Mouse (Mus musculus) cerebellum, adult 8-10 months (tissue): ENCODE measurements around the gene Angel2.
"Not testable (repeated sequence)": the region's sequence is repeated elsewhere in the genome, so short reads cannot be mapped to it uniquely, and the experiment has no call there.

Source experiments
- DNase-seq: peaks from one replicate; pipeline ENCODE4 v3.0.0; 2022

Gene Angel2

GRCm38 (mm10) chr1:190924812-190925211 is at the start of gene Angel2:
Gene Angel2, plus strand, starts transcription at chr1:190925112.
- DNase-seq, result not testable (repeated sequence)

GRCm38 (mm10) chr1:190875751-190876150 is 49.2 kb upstream of the Angel2 start:
- DNase-seq, result no peak

GRCm38 (mm10) chr1:190880638-190881037 is 44.3 kb upstream of the Angel2 start:
- DNase-seq, result no peak

- DNase-seq, result peak; percentile 48
Measured at GRCm38 (mm10) chr1:190881422-190881821, 43.5 kb upstream of the Angel2 start.

- no peak for DNase-seq
Measured at GRCm38 (mm10) chr1:190886014-190886413, 38.9 kb upstream of the Angel2 start.

- DNase-seq, result no peak
Measured at GRCm38 (mm10) chr1:190888031-190888430, 36.9 kb upstream of the Angel2 start.

- no peak for DNase-seq
Measured at GRCm38 (mm10) chr1:190888646-190889045, 36.3 kb upstream of the Angel2 start.

- no peak for DNase-seq
Measured at GRCm38 (mm10) chr1:190893559-190894167, 31.2 kb upstream of the Angel2 start.

- DNase-seq, result no peak
Measured at GRCm38 (mm10) chr1:190898186-190898585, 26.7 kb upstream of the Angel2 start.

GRCm38 (mm10) chr1:190898899-190899575 is 25.9 kb upstream of the Angel2 start:
- DNase-seq, result no peak

- DNase-seq, result no peak
Measured at GRCm38 (mm10) chr1:190901082-190901481, 23.8 kb upstream of the Angel2 start.

GRCm38 (mm10) chr1:190904136-190904535 is 20.8 kb upstream of the Angel2 start:
- no peak for DNase-seq

- no peak for DNase-seq
Measured at GRCm38 (mm10) chr1:190904714-190905113, 20.2 kb upstream of the Angel2 start.

- DNase-seq, result no peak
Measured at GRCm38 (mm10) chr1:190910836-190911235, 14.1 kb upstream of the Angel2 start.

GRCm38 (mm10) chr1:190911415-190912123 is 13.3 kb upstream of the Angel2 start, which contains the start of gene Rps6kc1:
Gene Rps6kc1, minus strand, starts transcription at chr1:190911770.
- peak; percentile 76 for DNase-seq

GRCm38 (mm10) chr1:190912623-190913022 is 12.3 kb upstream of the Angel2 start:
- no peak for DNase-seq

GRCm38 (mm10) chr1:190918938-190919337 is 6.0 kb upstream of the Angel2 start:
- no peak for DNase-seq

GRCm38 (mm10) chr1:190919725-190920469 is 5.0 kb upstream of the Angel2 start:
- no peak for DNase-seq

- DNase-seq, result no peak
Measured at GRCm38 (mm10) chr1:190927311-190927710, 2.4 kb downstream of the Angel2 start.

GRCm38 (mm10) chr1:190927751-190928369 is 2.9 kb downstream of the Angel2 start:
- no peak for DNase-seq

- peak; percentile 96 for DNase-seq
Measured at GRCm38 (mm10) chr1:190928370-190929009, 3.6 kb downstream of the Angel2 start.
